Comparison of ENCODE assay signal across 8 mouse cellular contexts in the genomic region with DNA sequence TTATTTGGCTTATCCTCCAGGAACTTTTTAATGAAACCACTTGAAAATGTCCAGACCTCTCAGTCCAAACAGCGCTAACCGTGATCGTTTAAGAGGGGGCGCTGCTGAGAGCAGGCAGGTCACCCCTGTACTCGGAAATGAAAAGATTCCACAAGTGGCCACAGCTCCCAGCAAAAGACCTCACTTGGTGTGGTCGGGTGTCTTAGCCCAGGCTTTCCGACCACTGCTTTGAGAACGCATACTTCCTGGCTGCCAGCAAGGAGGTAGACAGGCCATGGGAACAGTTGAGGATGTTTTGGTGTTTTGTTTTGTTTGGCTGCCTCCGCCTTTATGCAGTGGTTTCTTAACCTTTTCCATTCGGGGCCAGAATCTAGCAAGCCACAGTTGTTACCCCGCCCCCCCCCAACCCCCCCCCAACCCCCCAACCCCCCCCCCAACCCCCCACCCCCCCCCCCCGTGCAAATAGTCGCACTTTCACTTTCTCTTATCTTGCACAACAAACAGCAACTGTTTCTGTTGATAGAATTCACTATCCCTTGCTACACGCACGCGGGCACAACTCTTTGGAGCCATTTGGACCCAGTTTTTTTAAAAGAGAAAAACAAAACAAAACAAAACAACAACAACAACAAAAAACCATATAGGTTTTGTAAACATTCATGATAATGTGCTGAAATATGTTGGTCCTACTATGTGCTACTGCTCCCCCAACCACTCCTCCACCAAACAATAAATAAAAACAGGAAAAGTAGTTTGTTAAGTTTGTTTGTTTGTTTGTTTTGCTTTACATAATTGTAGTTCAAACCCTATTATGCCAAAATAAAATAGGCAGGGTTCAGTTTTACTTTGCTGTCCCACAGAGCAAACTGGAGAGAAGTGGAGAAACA. TPM values are rescaled to one million over a fixed set of nuclear protein-coding genes. Genes with fewer than 3 reads are reported as not detected.
DNase-seq lines count a peak whose midpoint lies in the region; ATAC-seq lines count a peak whose summit lies in the region.

No protein-coding gene starts in this region.

- no peak overlapping the region for H3K27ac ChIP-seq in midbrain, embryonic 10.5 days (replicated peaks)
- no peak overlapping the region for H3K27ac ChIP-seq in midbrain, embryonic 15.5 days
- peak overlapping the region; percentile 79 for H3K27ac ChIP-seq in liver, embryonic 15.5 days (replicated peaks)

- H3K4me2 ChIP-seq in midbrain, embryonic 15.5 days = no peak overlapping the region
- H3K4me2 ChIP-seq in liver, embryonic 15.5 days = peak overlapping the region; percentile 74

- peak; percentile 19 for DNase-seq in midbrain, embryonic 10.5 days (ENCODE audit: low spot score)
- DNase-seq in c-Kit-positive CD71-positive TER-119-positive erythroid progenitor cells, embryonic 14.5 days (ENCODE audit: low spot score) = peak; percentile 65
- peak; percentile 40 to 50 for DNase-seq in heart, postnatal 10 days
- DNase-seq in spleen, adult 18-20 months = peak; percentile 25 to 50
- no peak for DNase-seq in urinary bladder, postnatal 10 days (ENCODE audit: low spot score)
- DNase-seq in left cerebral cortex, adult 11 months (ENCODE audit: low spot score) = no peak

- WGBS in midbrain, embryonic 10.5 days = 39% methylated on average over 14 of the region's 16 CpGs
- 27% methylated on average over 16 of the region's 16 CpGs for WGBS in midbrain, embryonic 15.5 days
- WGBS in liver, embryonic 15.5 days (ENCODE audit: insufficient replicate concordance) = 9% methylated on average over 16 of the region's 16 CpGs

- H3K9ac ChIP-seq in midbrain, embryonic 15.5 days = no peak overlapping the region
- peak overlapping the region; percentile 64 for H3K9ac ChIP-seq in liver, embryonic 15.5 days

- no peaks in the 10 kb centered on the region for H3K9me3 ChIP-seq in midbrain, embryonic 10.5 days (replicated peaks)
- no peaks in the 10 kb centered on the region for H3K9me3 ChIP-seq in midbrain, embryonic 15.5 days
- no peaks in the 10 kb centered on the region for H3K9me3 ChIP-seq in liver, embryonic 15.5 days (replicated peaks)

- no peak for ATAC-seq in midbrain, embryonic 15.5 days (replicated peaks)
- peak; percentile 68 for ATAC-seq in liver, embryonic 15.5 days (ENCODE audit: insufficient read depth)

- no peaks in the 10 kb centered on the region for H3K27me3 ChIP-seq in midbrain, embryonic 10.5 days (ENCODE audit: low read depth, poor library complexity, severe bottlenecking)
- H3K27me3 ChIP-seq in midbrain, embryonic 15.5 days (replicated peaks) = no peaks in the 10 kb centered on the region
- no peaks in the 10 kb centered on the region for H3K27me3 ChIP-seq in liver, embryonic 15.5 days

- intact Hi-C loops in heart, postnatal 10 days (cut with DNase I) = no loop called here

- H3K36me3 ChIP-seq in midbrain, embryonic 10.5 days = peaks cover 4% of the 10 kb centered on the region; the same call in 1 of the 2 replicates
- H3K36me3 ChIP-seq in midbrain, embryonic 15.5 days (replicated peaks) = no peaks in the 10 kb centered on the region
- H3K36me3 ChIP-seq in liver, embryonic 15.5 days (replicated peaks) = no peaks in the 10 kb centered on the region

- no peak overlapping the region for H3K4me3 ChIP-seq in midbrain, embryonic 10.5 days
- H3K4me3 ChIP-seq in midbrain, embryonic 15.5 days = no peak overlapping the region
- H3K4me3 ChIP-seq in liver, embryonic 15.5 days (replicated peaks) = peak overlapping the region; percentile 50

- H3K4me1 ChIP-seq in midbrain, embryonic 10.5 days = no peaks in the 10 kb centered on the region
- H3K4me1 ChIP-seq in midbrain, embryonic 15.5 days = no peaks in the 10 kb centered on the region
- peaks cover 28% of the 10 kb centered on the region for H3K4me1 ChIP-seq in liver, embryonic 15.5 days (replicated peaks)

RNA-seq across cellular contexts. Expression of gene Zbtb14, which starts 13.5 kb away (rescaled TPM):
- 33.2 and 33.7 TPM in 2 replicates for polyA plus RNA-seq in midbrain, embryonic 10.5 days (2016; fragmentation: Nextera tagmentation; extraction: Ambion mirVana)
- polyA plus RNA-seq in midbrain, embryonic 15.5 days (2015; fragmentation: Nextera tagmentation; extraction: Ambion mirVana) = 31.3 and 34.8 TPM in 2 replicates
- total RNA-seq in heart, postnatal 10 days (2021) = 10 to 100 TPM; 11.1 to 14.8 TPM
- 7.8 and 8.4 TPM in 2 replicates for polyA plus RNA-seq in liver, embryonic 15.5 days (2015; fragmentation: Nextera tagmentation; extraction: Ambion mirVana)

RNA-seq across cellular contexts. Expression of gene Akain1, which starts 42.7 kb away (rescaled TPM):
- polyA plus RNA-seq in midbrain, embryonic 10.5 days (2016; fragmentation: Nextera tagmentation; extraction: Ambion mirVana) = 0.05 TPM in 1 of 2 replicates, not detected in the other
- 0.33 and 0.56 TPM in 2 replicates for polyA plus RNA-seq in midbrain, embryonic 15.5 days (2015; fragmentation: Nextera tagmentation; extraction: Ambion mirVana)
- not detected for total RNA-seq in heart, postnatal 10 days (2021)
- not detected in 2 replicates for polyA plus RNA-seq in liver, embryonic 15.5 days (2015; fragmentation: Nextera tagmentation; extraction: Ambion mirVana)

Comparison
In these comparisons a context has a peak if more than half of its experiments do, and no peak if none do; other contexts are left out.
1. DNase-seq: peak in midbrain, embryonic 10.5 days (single experiment), c-Kit-positive CD71-positive TER-119-positive erythroid progenitor cells, embryonic 14.5 days (single experiment), heart, postnatal 10 days (2 of 2) and spleen, adult 18-20 months (2 of 2); none in urinary bladder, postnatal 10 days (single experiment) and left cerebral cortex, adult 11 months (single experiment).